Mouse (Mus musculus): ENCODE results near the gene Kyat1.
"Not testable (repeated sequence)": the region's sequence is repeated elsewhere in the genome, so short reads cannot be mapped to it uniquely, and the experiment has no call there.

Kyat1 gene

GRCm38 (mm10) chr2:30212951-30213350 is 7.3 kb upstream of the Kyat1 start:
- no peak for DNase-seq

GRCm38 (mm10) chr2:30212169-30212545 is 6.5 kb upstream of the Kyat1 start:
- no peak for DNase-seq

DNA sequence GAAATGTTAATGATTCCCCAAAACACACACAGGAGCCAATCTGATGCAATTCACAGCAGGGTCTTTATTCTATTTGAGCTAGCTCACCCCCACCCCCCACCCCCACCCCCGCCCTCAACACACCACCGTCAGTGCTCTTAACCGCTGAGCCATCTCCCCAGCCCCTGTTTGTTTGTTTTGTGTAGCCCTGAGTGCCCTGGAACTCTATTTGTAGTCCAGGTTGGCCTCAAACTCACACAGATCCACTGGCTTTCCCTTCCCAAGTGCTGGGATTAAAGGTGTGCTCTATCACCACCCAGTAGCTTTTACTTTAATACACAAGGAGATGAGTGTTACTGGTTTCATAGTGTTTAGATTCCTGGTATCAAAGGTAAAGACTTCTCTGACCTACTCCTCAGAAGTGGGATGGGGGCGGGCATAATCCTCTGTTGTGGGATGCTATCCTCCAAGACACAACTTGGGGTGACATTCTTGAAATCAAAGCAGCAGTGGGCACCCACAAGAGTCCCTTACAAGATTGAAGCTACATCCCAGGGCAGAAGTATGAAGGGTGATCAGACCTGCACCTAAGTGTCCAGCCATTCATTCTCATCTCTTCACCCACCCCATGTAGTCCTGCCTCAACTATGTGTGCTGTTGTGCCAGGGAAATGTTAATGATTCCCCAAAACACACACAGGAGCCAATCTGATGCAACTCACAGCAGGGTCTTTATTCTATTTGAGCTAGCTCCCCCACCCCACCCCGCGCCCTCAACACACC is 5.9 kb upstream of the Kyat1 start:
- no peak for DNase-seq

- no peak for DNase-seq
Measured at GRCm38 (mm10) chr2:30207886-30208285, 2.2 kb upstream of the Kyat1 start.

DNA sequence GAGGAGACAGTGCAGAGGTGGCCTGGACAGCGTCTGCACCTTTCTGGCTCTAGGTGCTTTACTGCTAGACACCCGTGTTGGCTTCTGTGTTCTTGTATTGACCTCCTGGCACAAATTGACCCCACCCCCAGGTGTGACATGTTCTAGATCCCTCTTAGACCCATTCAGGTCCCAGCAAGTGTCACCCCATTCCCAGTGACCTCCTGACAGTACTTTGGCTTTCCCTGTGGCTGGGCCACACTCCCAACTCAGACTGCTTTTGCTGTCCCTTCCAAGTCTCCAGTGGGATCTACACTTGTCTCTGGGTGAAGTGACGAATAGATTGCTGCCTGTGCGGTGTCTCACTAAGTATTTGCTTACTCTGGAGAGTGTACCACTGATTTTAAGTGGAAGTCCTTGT is 1.8 kb upstream of the Kyat1 start:
- no peak for DNase-seq

DNA sequence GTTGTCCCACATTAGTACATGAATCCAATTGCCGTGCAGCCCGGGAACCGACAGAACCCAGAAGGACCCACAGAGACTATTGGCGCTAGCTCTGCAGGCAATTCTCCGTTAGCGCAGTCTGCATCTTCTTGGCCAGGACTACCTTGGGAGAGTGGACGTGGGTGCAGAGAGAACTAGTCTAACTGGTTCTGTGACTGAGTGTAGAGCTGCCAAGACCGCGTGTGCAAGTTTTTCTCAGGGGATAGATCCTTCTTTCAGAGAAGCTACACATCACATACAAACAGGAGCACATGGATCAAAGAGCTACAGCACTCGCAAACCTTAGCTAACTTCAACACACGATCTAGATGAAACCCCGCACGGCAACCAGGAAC is 405 bp downstream of the Kyat1 start:
- no peak for DNase-seq

GRCm38 (mm10) chr2:30203439-30203838 is 2.2 kb downstream of the Kyat1 start:
- DNase-seq, result peak; percentile 33 to 41

GRCm38 (mm10) chr2:30200388-30200925 is 5.2 kb downstream of the Kyat1 start:
- no peak for DNase-seq

DNA sequence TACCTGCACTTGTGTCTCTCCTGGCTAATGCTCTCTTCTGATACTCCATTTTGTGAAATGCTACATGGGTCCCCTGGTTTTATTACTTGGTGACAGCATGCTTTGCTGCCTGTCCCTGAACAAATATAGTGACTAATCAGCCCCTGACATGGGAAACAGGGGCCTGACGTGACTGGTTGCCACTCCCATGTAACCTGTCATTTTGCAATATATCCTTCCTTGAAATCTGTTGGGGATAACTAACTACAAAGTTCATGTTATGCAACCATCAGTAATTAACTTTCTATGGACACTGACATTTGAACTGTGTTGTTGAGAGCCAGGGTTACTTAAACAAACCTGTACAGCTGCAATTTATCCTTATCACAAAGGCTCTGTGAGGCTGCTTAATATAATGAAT is 5.7 kb downstream of the Kyat1 start:
- no peak for DNase-seq

- no peak for DNase-seq
Measured at GRCm38 (mm10) chr2:30198021-30198420, 7.6 kb downstream of the Kyat1 start.

GRCm38 (mm10) chr2:30194656-30195055 is 11.0 kb downstream of the Kyat1 start:
- DNase-seq, result no peak

DNA sequence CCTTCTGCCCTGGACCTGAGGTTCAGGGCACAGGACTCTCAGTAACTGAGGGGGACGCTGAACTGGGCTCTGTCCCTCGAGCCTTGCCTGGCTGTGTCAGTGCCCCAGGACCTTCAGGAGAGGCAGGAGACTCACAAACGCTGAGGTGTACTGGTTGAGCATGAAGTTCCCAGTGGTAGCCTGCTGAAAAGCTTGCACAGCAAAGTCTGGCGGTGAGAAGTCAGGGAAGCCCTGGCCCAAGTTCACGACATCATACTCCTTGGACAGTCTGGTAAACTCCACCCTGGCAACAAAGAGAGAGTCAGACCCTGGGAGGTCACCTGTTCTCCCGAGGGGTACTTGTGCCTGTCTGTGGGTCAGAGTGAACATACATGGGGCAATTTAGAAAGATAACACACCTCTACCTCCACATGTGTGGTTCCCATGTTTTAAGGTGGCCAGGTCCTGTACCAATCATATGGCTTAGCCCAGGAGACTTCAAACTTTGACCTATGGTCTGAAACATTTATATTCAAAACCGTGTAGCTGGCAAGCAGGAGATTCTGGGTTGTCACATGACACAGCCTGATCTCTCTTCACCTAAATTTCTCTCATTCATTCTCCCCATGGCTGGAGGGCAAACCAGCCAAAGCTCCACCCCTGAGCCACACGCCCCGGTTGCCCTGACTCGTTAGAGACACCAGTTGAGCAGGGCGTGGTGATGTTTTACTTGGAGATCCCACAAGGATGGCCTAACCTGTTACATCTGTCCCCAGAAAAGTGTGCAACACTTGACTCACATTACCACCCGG is 13.7 kb downstream of the Kyat1 start:
- no peak for DNase-seq

DNA sequence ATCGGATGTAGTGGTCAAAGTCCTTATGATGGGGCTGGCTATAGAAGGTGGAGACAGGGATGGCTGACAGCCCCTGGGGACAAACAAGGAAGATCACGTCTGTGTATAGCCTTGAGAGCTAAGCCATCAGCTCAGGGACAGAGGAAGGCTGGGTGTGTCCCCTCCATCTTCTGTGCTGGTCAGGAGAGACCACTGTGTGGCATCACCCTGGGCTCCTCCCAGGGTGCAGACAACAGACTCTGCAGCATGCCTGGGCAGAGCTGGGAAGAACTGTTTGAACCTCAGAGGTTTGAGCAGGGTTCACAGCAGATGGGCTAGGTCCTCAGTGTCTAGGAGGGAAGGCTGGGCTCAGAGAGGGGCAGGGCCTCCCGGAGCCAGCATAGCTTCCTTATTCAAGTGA is 20.0 kb downstream of the Kyat1 start:
- no peak for DNase-seq

GRCm38 (mm10) chr2:30185276-30185675 is 20.4 kb downstream of the Kyat1 start:
- DNase-seq, result no peak

DNA sequence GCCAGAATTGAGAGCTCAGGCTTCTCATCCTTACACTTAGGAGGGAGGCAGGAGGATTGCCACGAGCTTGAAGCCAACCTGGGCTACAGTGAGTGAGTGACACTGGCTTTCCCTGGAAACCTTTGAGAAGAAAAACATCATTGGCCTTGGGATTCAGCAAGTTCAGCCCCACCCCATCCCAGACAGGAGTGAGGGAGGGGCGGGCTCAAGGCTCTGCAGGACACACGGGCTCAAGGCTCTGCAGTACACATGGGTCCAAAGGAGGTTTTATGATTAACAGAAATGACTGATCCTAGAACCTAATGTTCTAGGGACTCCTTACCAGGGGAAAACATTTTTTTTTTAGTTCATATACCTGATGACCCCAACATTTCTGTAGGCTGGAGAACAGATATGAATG is 21.9 kb downstream of the Kyat1 start:
- no peak for DNase-seq

DNA sequence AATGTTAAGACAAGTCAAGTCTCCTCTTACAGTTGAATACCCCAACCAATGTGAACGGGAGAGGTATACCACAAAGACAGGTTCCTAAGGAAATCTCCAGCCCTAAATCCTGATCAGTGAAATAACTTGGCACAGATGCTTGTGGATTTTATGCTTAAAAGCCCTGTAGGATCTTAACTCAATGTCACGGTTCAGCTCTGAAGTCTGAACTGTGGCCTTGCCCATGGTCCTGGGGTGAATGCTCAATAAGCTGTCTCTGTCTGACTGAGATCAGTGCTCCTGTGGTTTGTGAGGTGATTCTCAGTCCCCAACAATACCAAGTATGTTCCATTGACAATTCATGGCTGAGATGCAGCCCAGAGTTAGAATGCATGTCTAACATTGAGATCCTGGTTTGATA is 23.2 kb downstream of the Kyat1 start:
- DNase-seq, result no peak

- not testable (repeated sequence) for DNase-seq
Measured at GRCm38 (mm10) chr2:30178711-30179110, 26.9 kb downstream of the Kyat1 start.

- DNase-seq, result peak; percentile 97 to 98
Measured at GRCm38 (mm10) chr2:30177700-30178675, 27.7 kb downstream of the Kyat1 start, which contains the start of gene Spout1. Gene Spout1 (minus strand): TSS chr2:30178459.

- DNase-seq, result no peak
Measured at GRCm38 (mm10) chr2:30176561-30176960, 29.1 kb downstream of the Kyat1 start.

GRCm38 (mm10) chr2:30175897-30176296 is 29.8 kb downstream of the Kyat1 start:
- no peak for DNase-seq

GRCm38 (mm10) chr2:30173541-30174240 is 32.0 kb downstream of the Kyat1 start:
- no peak for DNase-seq

DNA sequence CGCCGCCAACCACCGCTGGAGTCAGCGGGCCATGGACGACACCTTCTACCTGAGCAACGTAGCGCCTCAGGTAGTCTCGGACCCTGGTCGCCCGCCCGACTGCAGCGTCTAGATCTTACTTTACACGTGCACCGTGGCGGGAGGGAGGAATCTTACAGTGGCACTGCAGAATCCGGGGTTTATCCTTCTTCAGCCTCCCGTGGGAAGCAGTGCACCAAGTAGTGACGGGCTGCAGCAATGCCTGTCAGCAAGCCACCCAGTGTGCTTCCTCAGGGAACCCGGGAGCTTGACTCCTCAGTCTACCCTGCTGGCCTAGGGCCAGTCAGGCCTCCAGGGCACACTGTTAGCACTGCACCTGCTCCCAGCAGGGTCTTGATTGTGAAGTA is 33.7 kb downstream of the Kyat1 start:
- DNase-seq, result no peak

Measured in kidney, postnatal 4 days (tissue).